Mouse (Mus musculus) urinary bladder, postnatal 36 days (tissue): ENCODE measurements around the gene Neurl2.
"Not testable (repeated sequence)": the region's sequence is repeated elsewhere in the genome, so short reads cannot be mapped to it uniquely, and the experiment has no call there.

ENCODE experiments used
- DNase-seq, 2 experiments: peaks; one replicate each; pipeline ENCODE4 v3.0.0; 2022; ENCODE audit warnings: low spot score in 2 of 2, mixed read lengths in 1 of 2

Neurl2 gene

DNA sequence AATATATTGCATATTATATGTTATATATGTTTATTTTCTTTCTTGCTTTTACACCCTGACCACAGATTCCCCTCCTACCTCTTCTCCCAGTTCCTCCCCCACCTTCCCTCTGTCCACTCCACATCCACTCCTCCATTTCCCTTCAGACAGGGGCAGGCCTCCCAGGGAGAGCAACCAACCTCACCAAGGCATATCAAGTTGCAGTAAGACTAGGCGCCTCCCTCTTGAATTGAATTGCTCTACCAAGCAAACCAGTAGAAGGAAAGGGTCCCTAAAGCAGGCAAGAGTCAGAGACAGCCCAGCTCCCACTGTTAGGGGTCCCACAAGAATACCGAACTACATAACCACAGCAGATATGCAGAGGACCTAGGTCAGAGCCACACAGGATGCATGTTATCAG lies 25.9 kb upstream of the Neurl2 start:
- DNase-seq = no peak

GRCm38 (mm10) chr2:164857842-164858553 lies 24.7 kb upstream of the Neurl2 start:
- no peak for DNase-seq

DNA sequence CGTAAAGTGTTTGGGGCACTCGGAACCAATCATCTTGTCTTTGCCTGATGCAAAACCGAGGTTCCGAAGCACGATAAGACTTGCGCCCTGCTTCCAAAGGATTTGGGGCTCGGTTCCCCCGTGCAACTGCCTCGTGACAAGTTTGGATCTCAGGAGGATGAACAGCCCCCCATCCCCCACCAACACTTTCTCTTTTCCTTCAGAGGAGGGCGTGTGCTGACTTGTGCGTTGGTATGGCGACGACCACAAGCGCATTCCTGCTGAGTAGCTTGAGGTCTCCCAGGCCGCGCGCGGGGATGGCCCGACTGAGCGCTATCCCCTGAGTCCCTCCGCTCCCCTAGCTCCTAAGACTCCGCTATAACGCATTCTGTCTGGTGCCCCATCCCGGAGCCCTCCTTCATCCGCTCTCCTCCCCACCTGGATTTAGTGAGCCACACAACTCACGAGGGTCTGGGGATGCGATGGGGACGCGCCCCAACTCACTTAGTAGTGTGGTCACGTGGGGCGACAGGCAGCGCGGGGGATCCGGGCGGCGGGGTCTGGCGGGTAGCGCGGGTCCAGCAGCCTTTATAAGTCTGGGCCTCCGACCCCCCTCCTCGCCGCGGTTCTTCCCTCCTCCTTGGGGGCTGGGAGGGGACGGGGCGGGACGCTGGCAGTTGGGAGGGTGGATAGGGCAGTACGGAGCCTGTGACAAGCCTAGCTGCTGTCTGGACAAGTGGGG lies 24.0 kb upstream of the Neurl2 start, which contains the start of gene Pltp:
Gene Pltp (minus strand): TSS at position 611 of the 721 bp plus-strand sequence.
- peak; percentile 62 to 74 for DNase-seq

DNA sequence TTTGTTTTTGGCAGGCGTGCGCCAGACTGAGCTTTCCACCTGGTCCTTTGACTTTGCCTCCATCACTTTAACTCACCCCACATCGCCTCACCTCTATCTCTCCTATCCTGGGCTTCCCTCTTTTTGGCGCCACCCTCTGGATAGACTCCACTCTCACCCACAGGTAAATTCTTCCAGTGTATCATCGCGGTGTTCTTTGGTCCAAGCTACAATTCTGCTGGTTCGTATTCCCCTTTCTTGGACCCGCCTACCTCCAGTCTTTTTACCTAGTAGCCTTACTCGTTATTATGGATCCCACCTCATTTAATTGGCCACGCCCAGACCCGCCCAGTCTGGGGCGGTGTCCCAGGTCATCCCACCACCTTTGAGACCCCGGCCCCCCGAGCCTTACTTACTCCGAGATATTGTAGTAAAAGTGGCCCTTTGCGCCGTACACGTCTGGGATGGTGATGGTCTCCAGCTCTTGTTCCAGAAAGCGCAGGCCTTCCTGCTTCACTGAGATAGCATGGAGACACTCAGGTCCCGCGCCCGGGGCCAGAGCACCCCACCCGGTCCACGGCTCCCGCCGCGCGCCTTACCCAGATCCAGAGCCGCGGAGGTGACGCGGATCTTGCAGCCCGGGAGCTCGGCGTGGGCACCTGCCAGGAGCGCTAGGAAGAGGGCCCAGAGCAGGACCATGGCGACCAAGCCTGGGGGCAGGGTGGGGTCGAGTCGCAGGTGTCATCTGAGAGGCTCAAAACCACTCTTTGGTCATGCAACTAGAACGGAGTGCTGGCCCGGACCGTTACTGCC lies 23.2 kb upstream of the Neurl2 start:
- no peak for DNase-seq

GRCm38 (mm10) chr2:164855572-164855971 lies 22.3 kb upstream of the Neurl2 start:
- DNase-seq = not testable (repeated sequence)

GRCm38 (mm10) chr2:164850061-164850460 lies 16.8 kb upstream of the Neurl2 start:
- no peak for DNase-seq

GRCm38 (mm10) chr2:164845782-164846181 lies 12.5 kb upstream of the Neurl2 start:
- no peak for DNase-seq

DNA sequence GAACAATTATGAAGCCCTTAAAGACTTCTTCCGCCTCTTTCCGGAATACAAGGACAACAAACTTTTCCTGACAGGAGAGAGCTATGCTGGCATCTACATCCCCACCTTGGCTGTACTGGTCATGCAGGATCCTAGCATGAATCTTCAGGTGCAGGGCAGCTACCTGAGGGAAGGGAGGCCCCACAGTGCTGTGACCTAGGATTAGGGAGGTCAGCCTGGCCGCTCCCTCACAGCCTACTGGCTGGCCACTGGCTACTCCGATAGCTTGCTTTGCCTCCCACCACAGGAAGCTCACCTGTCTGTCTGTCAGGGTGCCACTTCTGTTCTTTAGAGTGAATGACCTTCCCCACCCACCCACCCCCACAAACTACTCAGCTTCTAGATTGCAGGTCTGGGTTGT lies 1.9 kb upstream of the Neurl2 start:
- no peak for DNase-seq

DNA sequence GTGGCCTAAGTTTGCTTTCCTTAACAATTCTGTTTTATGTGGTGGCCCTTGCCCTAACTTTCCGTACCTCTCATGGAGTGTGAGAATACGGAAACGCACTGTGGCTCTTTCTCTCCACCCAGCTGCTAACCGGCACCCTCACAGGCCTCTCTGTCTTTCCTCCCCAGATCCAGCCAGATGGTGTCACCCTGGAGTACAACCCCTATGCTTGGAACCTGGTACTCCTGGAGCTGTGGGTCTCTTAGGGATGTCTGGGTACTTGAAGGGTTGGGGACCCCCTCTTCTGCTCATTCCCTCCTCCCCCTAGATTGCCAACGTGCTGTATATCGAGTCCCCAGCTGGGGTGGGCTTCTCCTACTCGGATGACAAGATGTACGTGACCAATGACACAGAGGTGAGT lies 1.3 kb upstream of the Neurl2 start:
- peak in 1 of 2 experiments; percentile 11 for DNase-seq

DNA sequence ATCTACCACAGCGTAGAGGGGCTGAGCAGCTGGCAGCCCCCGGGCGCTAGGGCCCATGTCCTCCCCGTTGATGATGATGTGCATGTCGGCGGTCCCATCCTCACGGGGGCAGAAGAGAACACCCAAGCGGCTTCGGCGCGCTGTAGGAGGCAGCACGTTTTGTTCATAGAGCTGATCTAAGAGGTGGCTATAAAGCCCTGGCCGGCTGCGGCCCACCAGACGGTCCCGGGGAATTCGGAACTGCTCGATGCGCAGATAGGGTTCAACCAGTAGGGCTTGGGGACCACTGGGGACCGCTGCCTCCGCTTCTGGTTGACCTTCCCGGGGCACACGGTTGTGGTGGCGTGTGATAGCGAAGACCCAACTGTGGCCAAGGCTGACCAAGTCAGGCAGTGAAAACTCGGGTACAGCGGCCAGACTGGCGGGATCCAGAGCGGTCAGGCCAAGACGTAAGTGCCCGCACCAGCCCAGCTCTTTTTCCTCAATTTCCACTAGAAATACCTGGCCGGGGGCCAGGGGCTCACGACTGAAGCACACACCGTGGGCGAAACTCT lies 431 bp downstream of the Neurl2 start, which contains the start of gene Ctsa:
Gene Ctsa (plus strand): TSS at position 126 of the 554 bp plus-strand sequence.
- peak; percentile 65 to 78 for DNase-seq

DNA sequence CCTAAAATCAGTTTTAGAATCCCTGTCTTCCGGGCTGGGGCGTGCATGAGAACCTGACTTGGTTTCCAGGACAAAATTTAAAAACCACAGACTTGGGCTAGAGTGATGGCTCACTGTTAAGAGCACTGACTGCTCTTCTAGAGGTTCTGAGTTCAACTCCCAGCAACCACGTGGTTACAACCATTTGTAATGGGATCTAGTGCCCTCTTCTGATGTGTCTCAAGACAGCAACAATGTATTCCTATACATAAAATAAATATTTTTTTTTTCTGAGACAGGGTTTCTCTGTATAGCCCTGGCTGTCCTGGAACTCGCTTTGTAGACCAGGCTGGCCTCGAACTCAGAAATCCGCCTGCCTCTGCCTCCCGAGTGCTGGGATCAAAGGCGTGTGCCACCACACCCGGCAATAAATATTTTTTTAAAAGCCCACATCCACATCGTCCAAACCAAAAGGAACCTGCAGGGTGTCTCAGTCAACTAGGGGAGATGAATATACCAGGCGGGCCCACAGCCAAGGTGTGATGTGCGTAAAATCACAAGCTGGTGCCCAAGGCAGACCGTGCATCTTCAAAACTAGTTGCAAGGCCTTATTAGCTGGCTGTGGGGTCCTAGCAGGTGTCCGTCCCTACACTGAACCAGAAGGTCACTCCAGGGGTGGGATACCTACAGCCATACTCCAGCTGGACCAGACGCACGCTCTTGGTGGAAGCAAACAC lies 1.1 kb downstream of the Neurl2 start:
- no peak for DNase-seq

DNA sequence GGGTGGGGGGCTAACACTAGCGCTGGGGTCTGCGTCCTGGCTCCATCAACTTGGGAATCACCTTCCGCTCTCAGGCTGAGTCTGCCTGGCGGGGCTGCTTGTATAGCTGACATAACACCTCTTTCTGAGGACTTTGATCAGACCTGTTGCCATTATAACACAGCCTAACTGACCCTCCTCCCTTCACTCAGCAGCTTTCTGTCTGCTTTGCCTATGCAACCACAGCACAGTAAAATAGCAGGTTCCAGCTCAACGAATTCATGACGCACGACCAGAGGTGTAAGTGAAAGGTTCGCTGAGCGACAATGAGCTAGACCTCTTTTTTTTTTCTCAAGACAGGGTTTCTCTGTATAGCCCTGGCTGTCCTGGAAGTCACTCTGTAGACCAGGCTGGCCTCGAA lies 2.2 kb downstream of the Neurl2 start:
- no peak for DNase-seq

- no peak for DNase-seq
These were observed 4.2 kb downstream of the Neurl2 start for GRCm38 (mm10) chr2:164829090-164829489.

- DNase-seq = no peak
These were observed 4.8 kb downstream of the Neurl2 start, which contains the start of gene Spata25 for GRCm38 (mm10) chr2:164828437-164828836. Gene Spata25 (minus strand): TSS chr2:164828537.

GRCm38 (mm10) chr2:164827146-164827850 lies 6.0 kb downstream of the Neurl2 start:
- DNase-seq = no peak

DNA sequence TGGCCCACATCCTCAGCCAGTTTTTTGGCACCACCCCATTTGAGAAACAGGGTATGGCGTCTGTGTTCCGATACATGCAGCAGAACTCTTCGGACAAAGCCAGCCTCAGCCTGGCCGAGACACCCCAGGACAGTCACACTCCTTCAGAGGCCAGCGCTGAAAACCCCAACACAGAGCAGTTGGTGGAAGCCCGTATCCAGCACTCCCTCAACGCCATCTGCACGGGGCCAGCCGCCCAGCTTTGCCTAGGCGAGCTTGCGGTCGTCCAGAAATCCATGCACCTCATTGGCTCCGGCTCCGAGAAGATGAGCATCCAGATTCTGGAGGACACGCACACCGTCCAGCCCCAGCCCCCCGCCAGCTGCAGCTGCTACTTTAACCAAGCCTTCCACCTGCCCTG lies 7.7 kb downstream of the Neurl2 start:
- DNase-seq = no peak

DNA sequence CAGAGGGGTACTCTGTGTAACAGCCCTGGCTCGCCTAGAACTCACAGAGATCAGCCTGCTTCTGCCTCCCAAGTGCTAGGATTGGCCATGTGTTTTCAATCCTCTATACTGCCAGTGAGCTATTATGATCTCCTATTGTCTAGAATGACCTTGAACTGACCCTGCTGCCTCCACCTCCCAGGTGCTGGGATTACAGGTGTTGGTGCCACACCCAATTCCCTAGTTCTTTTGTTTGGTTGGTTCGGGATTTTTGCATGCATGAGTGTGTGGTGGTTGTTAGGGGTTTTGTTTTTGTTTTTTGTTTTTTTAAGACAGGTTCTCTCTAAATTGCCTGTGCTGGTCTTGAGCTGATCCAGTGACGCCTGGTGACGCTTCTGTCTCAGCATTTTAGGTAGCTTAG lies 9.3 kb downstream of the Neurl2 start:
- DNase-seq = no peak

GRCm38 (mm10) chr2:164823181-164823585 lies 10.1 kb downstream of the Neurl2 start:
- DNase-seq = no peak

DNA sequence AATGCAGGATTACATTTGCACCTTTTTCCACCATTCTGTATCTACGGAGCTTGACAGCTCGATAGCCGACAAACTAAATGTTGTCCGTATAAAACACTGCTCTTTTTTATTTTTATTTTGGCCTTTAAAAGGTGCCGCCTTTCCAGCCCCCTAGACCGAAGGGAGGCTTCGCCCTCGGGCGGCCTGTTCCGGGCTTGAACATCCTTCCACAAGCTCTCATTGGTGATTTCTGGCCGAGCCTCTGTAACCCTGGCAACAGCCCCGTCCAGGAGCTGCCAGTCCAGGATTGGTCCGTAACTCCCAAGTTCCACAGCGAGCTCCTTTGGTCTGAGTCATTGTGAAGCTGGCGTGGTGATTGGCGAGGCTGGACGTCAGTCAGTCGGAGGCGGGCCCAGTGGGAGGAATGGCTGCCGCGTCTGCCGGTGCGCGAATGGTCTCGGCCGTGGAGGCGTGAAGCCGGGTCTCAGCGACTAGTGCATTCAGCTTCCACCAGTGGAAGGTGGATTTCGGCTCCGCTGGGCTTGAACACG lies 10.6 kb downstream of the Neurl2 start, which contains the start of gene Zswim1:
Gene Zswim1 (plus strand): TSS at position 51 of the 530 bp plus-strand sequence.
- DNase-seq = peak; percentile 100

DNA sequence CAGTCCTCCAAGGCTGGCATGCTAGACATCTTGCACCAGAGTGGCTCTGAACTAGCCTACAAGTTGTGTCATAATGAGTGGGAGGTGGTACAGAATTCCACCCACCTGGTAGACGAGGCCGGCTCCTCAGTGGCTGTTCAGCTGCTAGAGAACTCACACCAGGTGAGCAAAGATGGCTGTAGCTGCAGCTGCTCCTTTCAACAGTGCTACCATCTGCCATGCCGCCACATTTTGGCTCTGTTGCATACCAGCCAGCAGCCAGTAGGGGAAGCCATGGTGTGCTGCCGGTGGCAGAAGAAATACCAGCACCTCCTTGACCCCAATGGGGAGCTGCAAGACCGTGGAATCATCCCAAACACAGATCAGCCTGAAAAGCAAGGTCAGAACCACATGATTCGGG lies 12.2 kb downstream of the Neurl2 start:
- no peak for DNase-seq
